Mouse (Mus musculus): ENCODE measurements at regions not wholly inside any gene's neighbourhood (a gene's known extent, or its start where the extent isn't known, plus 50 kb on each side); places are given as distances from the start of the nearest gene placed in this dataset.

DNA sequence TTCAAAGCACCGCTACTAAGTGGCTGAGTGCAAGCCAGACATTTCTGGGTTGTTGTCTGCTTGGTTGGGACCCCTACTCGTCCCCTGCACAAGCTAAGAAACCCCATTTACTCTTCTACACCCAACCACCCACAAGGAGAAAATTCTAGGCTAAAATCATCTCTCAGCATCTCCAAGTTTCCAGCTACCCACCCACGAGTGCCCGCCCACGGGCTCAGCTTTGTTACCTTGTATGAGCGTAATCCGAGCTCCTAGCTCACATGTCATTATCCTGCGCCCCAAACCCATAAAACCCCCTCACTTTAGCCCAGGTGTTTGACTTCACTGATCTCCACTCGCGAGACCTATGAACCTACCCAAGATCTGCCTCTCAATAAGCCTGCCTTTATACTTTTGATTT lies 239.3 kb downstream of the Dad1 start:
- TF ChIP-seq POLR2A (IDR thresholded peaks at IDR 0.05; ENCODE audit: low read depth, low read length) (no peak), CTCF (IDR thresholded peaks at IDR 0.05; ENCODE audit: extremely low read depth, insufficient read depth, insufficient read length, insufficient replicate concordance) (no peak)

Measured in spleen, adult 2 months (tissue).